Mouse (Mus musculus) heart, adult 9 months (tissue): ENCODE data around the gene Hes3.

Experiments
- DNase-seq, 2 experiments: peaks; one replicate each; pipeline ENCODE4 v3.0.0; 2022; ENCODE audit warnings: low spot score in 2 of 2

The Hes3 gene

GRCm38 (mm10) chr4:152260451-152260850, 31.0 kb downstream of the Hes3 start:
- no peak for DNase-seq

GRCm38 (mm10) chr4:152257070-152257469, 34.4 kb downstream of the Hes3 start:
- DNase-seq, result peak; percentile 74 to 83

GRCm38 (mm10) chr4:152253183-152253759, 38.2 kb downstream of the Hes3 start:
- no peak for DNase-seq

- DNase-seq, result no peak
These were observed 40.8 kb downstream of the Hes3 start for GRCm38 (mm10) chr4:152250615-152251014.

GRCm38 (mm10) chr4:152247195-152247594, 44.3 kb downstream of the Hes3 start:
- DNase-seq, result no peak

GRCm38 (mm10) chr4:152246011-152246410, 45.5 kb downstream of the Hes3 start:
- DNase-seq, result peak; percentile 64 to 69

- no peak for DNase-seq
These were observed 46.6 kb downstream of the Hes3 start for GRCm38 (mm10) chr4:152244545-152245522.

GRCm38 (mm10) chr4:152243969-152244368, 47.5 kb downstream of the Hes3 start:
- no peak for DNase-seq

- no peak for DNase-seq
These were observed 48.1 kb downstream of the Hes3 start for GRCm38 (mm10) chr4:152243241-152243891.

- DNase-seq, result no peak
These were observed 51.5 kb downstream of the Hes3 start for GRCm38 (mm10) chr4:152239974-152240373.
